Mouse (Mus musculus): ENCODE measurements at regions not wholly inside any gene's neighbourhood (a gene's known extent, or its start where the extent isn't known, plus 50 kb on each side); places are given as distances from the start of the nearest gene placed in this dataset.
"Not testable (repeated sequence)": the region's sequence is repeated elsewhere in the genome, so short reads cannot be mapped to it uniquely, and the experiment has no call there.

DNA sequence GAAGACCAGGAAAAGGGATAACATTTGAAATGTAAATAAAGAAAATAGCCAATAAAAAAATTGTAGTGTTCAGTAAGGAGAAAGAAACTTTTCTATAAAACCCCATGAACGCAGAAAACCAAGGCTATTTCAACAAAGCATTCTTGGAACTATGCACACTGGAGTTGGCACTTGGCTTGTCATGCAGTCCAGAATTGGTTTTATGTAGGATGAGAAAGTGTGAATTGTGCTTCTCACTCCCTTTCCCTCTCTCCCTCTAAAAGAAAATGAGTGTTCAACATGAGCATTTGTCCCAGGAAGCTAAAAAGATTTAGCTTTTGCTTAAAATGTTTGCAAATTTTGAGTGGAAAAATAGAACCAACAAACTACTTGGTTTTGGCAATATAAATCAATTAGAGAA is 841.6 kb upstream of the Adam24 start:
- DNase-seq (ENCODE audit: low spot score): no peak

DNA sequence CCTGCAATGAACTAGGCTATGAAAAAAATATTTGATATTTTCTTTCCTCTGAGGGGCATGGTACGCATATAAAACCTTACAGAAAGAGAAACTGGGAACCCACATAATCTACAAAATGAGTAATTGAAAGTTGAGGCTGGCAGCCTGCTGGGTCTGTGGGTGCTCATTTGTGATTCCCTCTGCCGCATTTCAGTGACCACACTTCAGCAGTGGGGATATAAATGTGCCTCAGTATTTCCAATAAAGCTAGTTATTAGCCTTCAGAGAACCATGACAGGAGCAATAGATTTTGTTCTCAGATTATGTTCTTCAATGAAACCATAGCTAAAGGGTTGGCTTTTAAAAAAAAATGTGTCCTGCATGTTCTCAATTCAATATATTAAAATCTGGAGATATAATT is 828.0 kb upstream of the Adam24 start:
- DNase-seq (ENCODE audit: low spot score): no peak

DNA sequence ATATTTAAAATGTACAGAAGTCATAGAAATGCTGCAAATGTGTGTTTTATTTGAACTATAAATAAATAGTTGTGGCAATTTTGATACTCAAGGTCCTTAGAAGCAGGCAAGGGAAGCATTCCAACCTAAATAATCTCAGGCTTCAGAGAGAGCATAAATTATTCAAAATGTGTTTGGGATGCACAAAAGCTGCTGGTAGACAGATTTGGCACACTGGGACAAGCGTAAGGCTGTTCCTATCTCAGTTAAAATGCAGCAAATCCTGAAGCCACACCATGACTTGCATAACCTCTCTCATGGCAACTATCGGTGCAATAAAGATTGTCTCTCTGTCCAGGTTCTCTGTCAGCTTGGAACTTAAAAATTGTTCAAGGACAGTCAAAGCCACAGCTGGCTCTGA is 812.3 kb upstream of the Adam24 start:
- no peak for DNase-seq (ENCODE audit: low spot score)

DNA sequence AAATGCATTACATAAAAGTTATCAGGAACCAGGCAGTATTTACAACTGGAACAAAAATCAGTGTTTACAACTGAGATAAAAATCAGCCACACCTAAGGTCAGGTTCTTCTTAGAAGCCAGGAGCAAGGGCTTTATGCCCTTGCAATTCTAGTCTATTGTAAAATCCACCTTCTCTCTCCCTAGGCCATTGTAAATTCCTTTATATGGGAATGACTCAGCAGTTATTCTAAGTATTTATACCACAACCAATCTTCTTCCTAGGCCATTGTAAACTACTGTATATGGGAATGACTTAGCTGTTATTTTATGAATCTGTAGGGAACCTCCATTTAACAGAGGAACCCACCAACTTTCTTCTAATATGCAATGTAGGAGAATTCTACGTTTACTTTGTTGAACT is 772.6 kb upstream of the Adam24 start:
- DNase-seq (ENCODE audit: low spot score): no peak

DNA sequence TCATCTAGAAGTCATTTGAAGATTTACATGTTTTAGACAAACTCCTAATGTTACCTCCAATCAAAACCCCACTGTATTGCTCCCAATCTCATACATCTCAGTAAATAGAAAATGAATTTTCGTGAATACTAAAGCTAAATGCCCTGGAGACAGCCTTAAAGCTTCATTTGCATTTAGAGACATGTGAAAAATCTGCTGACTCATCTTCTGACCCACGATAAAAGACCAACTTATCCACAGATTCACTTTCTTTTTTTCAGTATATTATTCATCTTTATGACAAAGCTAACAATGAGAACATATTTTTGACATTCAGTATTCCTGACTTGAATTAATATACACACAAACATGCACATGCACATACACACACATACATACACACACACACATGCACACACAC is 762.0 kb upstream of the Adam24 start:
- DNase-seq (ENCODE audit: low spot score): no peak

DNA sequence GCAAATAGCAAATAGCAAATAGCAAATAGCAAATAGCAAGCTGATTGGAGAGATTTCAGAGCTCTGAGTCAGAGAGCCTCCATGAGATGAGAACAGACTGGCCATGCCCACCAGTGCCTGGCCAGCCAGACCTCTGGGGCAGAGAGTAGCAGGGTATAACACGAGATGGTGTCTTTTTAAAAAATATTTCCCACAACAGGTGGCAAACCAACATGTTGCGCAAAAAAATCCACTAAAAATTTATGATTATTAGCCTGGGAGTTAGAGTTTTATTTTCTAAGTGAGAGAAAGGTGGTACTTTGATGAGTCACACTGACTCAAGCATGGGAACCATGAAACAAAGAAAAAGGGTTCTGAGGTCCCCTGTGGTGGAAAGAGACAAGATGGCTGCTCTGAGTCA is 753.5 kb upstream of the Adam24 start:
- no peak for DNase-seq (ENCODE audit: low spot score)

DNA sequence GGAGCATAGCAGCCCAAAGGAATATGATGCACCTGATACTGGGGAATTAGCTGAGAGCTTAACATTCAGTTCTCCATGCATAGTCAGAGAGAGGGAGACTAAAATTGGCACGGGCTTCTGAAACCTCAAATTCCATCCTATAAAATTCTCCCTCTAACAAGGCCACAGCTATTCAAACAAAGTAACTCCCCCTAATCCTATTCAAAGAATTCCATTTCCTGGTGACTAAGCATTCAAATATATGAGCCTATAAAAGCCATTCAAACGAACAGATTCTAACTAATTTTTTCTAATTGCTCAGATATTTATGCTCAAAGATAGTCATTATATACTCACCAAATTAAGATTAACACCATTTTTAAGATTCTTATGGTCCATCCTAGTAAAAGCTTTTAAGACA is 751.1 kb upstream of the Adam24 start:
- no peak for DNase-seq (ENCODE audit: low spot score)

DNA sequence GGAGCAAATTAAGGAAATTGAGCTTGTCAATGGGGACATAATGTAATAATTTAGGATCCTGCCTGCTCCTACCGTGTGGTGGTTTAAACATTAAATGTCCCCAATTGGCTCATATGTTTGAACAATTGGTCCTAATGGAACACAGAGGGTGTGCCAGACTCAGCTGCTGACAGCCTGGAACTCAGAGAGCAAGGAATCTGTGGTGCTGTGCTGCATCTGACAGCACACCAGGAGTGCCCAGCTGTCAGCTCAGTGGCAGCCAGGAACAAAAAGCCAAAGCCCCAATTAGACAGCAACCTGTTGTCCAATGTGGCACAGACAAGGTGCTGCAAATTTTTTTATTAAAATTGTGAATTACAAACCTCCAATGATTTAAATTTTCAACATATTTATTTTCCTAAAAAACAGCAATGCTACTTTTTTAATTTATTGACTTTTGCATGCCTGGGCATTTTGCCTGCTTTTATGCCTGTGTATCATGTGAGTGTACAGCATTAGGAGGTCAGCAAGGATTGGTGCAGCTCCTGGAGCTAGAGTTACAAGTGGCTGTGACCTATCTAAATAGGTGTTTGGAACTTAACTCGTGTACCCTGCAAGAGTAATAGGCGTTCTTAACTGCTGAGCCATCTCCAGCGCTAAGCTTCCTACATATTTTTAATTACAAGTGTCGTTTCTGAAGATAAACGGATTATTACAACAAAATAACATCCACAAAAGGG is 724.5 kb upstream of the Adam24 start:
- peak; percentile 55 for DNase-seq (ENCODE audit: low spot score)

DNA sequence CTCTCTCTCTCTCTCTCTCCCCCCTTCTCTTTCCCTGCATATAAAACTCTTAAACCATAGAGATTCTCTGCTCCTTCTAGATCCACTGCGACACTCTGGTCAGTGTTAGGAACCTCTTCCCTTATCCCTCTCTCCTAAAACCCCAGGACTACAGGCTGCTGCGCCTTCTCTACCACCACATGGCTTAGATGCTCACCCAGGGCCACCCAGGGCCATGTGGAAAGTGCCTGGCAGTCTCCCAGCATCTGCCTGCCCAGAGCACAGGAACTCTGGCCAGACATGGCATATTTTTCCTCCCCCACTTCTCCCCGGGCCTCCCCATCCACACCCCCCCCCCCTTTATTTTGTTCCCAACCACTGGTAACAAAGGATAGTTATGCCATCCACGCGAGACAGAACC is 720.4 kb upstream of the Adam24 start:
- no peak for DNase-seq (ENCODE audit: low spot score)

DNA sequence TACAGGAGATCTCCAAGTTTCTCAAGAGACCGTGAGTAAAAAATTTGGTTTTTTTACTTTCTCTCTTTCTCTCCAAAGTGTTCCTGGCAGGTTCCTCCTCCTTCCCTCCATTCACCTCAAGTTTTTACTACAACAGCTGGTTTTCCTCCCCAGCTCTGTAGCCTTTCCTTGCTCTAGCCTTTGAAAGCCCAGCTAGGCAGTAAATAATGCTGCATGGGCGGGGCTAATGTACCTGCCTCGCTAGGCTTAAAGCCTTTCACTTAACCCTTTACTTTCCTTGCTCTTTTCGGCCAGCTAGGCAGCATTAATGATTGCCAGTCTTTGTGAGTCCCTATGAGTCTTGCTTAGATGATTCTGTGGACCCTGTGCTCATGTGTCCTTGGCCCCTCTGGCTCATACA is 720.0 kb upstream of the Adam24 start:
- DNase-seq (ENCODE audit: low spot score): no peak

DNA sequence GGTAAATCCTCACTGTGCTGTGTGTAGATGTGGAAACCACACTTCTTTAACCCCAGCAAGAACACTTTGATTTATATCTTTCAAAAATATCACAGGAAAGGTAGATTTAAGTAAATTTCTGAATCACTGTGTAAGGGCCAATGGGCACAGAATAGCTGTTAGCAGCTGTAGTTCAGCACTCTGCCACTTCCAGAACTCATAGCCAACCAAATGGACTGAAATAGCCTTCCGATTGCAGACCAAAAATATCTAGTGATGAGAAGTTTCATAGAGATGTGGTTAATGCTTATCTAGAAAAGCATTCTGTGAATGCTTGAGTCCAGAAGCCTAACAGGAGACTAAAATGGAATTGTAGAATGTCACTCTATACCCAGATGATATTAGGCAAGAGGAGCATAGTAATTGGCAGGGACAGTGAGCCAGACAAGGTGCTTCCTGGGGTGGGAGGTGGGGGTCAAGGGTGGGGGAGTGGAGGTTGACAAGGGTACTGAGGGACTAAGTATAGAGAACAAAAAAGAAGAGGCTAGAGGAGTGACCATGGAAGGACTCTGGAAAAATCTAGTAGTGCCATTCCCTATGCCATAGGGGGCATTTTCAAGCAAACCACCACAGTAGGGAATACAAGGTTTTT is 669.6 kb upstream of the Adam24 start:
- no peak for DNase-seq (ENCODE audit: low spot score)

DNA sequence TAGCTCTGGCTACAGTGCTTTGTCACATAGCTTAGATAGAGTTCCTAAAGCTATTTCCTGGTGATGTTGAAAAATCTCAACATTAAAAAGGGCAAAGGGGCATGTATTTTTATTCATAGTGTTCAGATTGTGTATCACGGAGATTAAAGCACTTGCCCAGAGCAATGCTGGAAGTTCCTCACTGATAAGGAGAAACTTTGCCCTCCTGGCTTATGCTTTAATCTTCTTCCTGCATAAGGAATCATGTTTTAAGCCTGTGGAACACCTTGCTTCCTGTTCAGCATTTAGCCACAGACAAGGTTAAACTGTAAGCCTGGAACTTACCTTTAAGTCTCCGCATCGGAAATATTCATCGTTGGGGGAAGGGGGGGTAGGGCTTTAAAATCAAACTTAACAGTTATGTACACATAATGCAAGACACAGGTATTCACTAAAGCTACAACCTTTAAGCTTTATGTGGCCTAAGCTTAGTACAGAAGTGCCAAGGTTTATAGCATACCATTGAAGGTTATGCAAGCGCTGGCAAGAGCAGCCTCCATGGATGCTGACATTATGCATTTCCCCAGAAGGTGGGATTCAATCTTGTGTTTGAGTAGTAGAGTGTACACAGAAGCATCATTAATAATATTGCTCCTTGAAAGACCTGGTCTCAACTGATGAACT is 655.5 kb upstream of the Adam24 start:
- no peak for DNase-seq (ENCODE audit: low spot score)

DNA sequence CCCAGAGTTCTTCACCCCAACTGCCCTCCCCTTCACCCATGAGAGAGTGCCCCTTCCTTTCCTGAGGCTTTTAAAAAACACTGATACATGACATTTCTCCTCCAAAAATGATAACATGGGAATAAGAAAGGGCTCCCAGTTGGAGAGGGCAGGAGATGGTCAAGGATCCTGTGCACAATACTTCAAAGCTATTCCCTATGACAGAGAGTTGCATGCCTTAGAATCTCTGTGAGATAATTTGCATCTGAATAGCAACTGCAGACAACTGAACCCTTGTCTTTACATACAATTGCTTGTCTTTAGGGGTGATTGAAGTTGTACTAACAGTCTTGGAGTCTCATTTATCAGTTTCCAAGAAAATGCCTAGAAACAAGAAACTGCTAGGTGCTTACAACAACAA is 610.7 kb upstream of the Adam24 start:
- DNase-seq (ENCODE audit: low spot score): no peak

DNA sequence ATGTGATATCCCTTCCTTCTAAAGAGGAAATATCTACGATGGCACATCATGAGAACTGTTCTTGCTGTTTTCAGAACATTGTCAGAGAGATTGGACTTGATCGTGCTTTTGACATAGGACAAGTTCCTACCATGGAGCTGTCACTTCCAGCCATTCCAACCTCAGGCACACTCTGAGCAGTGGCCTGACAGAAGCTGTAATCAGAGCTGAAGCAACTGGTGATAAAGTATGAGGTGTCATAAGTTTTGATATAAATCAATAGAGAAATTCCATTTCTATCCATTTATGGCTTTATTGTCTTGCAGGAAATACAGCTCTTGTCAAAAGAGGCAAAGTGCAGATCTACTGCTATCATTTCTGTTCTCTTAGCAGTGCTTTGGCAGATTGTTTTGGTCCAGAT is 603.7 kb upstream of the Adam24 start:
- DNase-seq (ENCODE audit: low spot score): no peak

DNA sequence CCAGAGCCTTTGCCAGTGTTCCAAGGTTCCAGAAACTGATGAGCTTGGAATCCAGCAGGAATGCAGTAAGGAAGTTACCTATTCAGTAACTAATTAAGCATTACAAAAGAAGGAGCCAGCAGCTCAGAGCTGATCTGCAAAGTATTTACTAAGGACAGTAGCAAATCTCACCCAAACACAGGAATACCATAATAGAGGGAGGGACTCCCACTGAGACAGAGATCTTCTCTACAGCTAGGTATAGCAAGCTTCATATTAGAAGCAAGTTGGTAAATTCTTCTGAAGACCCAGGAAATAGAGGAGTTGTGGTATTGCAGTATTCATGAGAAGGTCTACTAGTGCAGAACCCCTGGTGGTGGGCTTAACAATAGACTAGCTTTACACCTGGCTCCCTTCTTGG is 593.9 kb upstream of the Adam24 start:
- not testable (repeated sequence) for DNase-seq (ENCODE audit: low spot score)

DNA sequence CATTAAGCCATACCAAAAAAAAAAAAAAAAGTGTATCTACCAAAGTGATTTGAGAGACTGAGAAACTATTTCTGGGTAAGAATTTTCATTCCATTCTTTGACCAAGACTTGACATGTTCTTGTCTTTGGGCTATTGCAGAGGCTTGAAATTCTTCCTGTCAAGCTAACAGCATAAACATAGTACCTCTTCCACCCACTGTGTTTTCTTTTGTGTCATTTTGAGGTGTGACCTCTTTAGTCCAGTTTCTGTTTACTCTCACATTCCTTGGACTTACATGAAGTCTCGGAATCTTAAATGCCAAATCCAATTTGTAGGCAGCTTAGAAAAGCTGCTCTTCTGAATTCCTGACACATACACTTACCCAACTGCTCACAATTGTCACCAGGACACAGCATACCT is 590.7 kb upstream of the Adam24 start:
- DNase-seq (ENCODE audit: low spot score): no peak

DNA sequence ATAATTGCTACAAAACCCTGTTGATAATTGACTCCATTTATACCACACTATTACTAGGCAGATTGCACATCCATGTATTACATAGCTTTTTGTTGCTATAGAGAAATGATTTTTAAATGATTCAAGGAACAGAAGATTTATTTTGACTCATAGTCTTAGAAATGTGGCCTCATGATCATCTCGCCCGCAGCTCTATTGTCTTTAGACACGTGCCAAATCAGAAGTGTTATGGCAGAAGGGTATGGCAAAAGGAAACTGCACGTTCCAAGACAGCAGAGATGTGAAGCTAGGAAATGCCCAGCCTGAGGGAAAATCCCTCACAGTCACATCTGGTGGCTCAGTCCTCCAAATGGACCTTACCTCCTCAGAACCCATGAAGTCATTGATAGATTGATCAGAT is 585.5 kb upstream of the Adam24 start:
- DNase-seq (ENCODE audit: low spot score): no peak

DNA sequence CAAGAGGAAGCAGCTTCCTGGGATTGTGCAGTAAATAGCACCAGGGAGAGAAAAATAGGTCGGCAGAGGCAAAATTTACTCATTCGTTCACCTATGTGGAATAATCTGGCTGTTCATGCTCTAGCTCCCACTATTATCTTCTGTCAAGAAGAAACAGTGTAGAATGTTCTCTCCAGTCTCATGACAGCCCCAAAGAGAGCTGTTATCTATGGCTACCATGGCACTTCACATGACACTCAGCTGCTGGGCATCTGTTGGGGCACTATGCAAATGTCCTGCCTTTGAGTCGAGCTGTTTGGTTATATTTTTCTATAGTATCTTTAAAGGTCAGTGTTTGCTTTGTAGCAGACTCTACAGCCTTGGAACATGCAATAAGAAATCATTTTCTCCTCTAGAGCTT is 550.5 kb upstream of the Adam24 start:
- DNase-seq (ENCODE audit: low spot score): no peak

DNA sequence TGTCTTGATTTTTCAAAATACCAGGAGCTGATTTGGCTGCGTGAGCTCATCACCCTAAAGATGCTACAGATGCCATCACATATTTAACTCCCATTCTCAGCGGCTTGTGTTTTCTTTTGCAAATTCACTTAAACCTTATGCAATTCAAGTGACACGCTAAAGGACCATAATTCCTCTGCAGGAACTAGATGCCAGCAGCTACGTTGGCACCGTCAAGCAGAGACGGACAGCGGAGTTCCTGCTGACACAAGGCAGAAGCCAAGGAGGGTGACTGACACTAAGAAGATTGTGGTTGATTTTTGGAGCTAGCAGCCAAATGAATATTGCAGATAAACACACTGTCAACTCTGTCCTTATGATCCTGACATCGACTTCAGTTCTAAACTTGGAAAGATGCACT is 547.7 kb upstream of the Adam24 start:
- DNase-seq (ENCODE audit: low spot score): peak; percentile 6

DNA sequence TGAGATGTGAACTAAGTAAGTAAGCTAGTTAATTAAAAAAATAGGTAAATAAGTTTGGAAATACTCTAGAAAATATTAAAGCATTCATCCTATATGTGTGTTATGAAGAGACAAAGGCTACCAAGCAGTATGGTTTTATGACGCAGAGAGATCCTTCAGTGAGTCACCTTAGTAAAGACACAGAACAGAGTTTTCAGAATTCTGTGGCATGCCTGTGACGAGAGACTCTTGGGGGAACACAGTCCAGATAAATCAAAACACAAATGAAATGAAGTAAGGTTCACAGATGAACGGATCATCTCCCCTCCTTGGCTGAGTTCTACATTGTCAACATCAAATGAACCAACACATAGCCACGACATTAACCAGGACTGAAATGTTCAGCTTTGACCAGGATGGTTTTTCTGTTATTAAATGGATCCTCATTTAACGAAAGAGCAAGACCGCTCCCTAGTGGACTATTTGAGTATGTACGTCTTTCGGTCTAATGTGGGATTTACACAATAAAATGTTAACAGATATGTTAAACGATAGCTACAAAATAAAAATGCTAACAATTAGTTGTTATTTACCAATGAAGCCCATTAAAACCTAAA is 542.1 kb upstream of the Adam24 start:
- DNase-seq (ENCODE audit: low spot score): peak; percentile 45

DNA sequence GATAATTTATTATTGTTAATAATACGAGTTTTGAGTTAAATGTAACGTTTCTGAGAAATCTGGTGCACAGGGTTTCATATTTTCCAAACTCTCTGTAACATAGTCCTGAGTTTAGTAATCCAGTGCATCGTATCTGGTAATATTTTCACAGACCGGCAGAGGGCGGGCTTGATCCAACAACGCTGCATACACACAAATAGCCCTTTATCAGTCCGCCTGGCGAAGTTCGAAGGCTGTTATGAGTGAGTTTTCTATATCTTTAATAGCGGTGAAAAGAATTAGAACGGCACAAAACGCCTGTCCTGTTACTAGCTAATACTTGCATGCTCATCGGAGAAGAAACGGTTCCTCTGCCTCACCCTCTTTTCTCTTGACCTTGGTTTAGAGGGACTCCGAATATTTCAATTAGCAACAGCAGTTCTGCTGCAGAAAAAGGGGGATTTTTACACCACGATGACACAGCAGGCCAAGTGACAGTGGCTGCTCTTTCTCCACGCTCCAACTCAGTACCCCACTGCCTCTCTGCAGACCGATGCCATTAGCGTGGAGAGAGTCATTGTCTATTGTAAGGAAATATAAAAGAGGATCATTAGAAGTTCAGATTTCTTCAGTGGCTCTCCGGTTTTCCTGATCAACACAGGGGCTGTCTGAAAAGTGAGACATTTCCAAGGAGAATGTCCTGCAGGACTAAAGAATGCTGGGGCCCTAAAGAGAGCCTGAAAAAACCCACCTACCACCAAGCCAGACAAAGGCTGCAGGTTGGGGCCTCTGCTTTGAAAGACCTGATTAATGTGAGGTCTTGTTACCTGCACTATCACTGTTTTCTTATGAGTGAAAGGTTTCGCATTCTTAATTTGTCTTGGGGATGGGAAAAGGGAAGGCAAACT is 523.7 kb upstream of the Adam24 start:
- peak; percentile 79 for DNase-seq (ENCODE audit: low spot score)

DNA sequence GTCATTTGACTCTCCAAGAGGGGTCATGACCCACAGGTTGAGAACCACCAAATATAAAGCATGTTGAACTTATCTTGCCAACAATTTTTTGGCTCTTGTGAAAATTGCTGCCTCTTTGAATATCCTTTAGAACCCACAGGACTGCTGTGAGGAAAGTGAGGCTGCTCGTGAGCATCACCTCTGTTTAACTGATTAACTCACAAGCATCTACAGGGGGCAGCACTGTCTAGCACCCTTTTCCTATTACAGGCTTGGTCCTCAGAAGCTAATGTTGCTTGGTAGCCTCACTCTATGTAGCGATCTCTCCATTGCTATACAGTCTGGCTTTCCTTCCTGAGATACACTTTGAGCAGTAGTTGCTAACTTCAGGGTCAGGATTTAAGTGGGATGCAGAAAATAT is 522.4 kb upstream of the Adam24 start:
- DNase-seq (ENCODE audit: low spot score): no peak

Data from layer of hippocampus, adult 11-12 months (tissue).